Mouse (Mus musculus): Measurements from ENCODE around the gene Chmp2b. TPM values are rescaled to one million over a fixed set of nuclear protein-coding genes. Genes with fewer than 3 reads are reported as not detected.

Gene Chmp2b
- polyA plus RNA-seq, 1 experiment from 2014 or later = 213 TPM

GRCm38 (mm10) chr16:65559591-65559990 lies 2.9 kb downstream of the Chmp2b start:
- ATAC-seq (ENCODE audit: low read depth) = no peak
- H3K4me3 ChIP-seq = peak overlapping the region; percentile 98
- peak overlapping the region; percentile 54; the same call in 1 of the 2 replicates for H3K9ac ChIP-seq
- no peaks in the 10 kb centered on the region for H3K9me3 ChIP-seq
- H3K4me2 ChIP-seq = peak overlapping the region; percentile 86
- peaks cover 31% of the 10 kb centered on the region for H3K4me1 ChIP-seq (replicated peaks)
- 81% methylated on average over 2 of the region's 2 CpGs for WGBS
- peak overlapping the region; percentile 61; the same call in 1 of the 2 replicates for H3K27ac ChIP-seq (replicated peaks)
- H3K36me3 ChIP-seq = 0 out of 2 replicates have a peak, but pooled peaks cover 3% of the 10 kb centered on the region
- no peaks in the 10 kb centered on the region for H3K27me3 ChIP-seq

GRCm38 (mm10) chr16:65557369-65557768 lies 5.2 kb downstream of the Chmp2b start:
- H3K4me3 ChIP-seq = no peak overlapping the region
- H3K4me2 ChIP-seq = peak overlapping the region; percentile 7; the same call in 1 of the 2 replicates
- WGBS = 71% methylated on average over 5 of the region's 5 CpGs
- no peak overlapping the region for H3K9ac ChIP-seq
- H3K4me1 ChIP-seq (replicated peaks) = peaks cover 29% of the 10 kb centered on the region
- H3K27me3 ChIP-seq = no peaks in the 10 kb centered on the region
- 0 out of 2 replicates have a peak, but pooled peaks cover 3% of the 10 kb centered on the region for H3K36me3 ChIP-seq
- ATAC-seq (ENCODE audit: low read depth) = no peak
- no peaks in the 10 kb centered on the region for H3K9me3 ChIP-seq
- no peak overlapping the region for H3K27ac ChIP-seq (replicated peaks)

- H3K27ac ChIP-seq (replicated peaks) = no peak overlapping the region
- no peak overlapping the region for H3K4me3 ChIP-seq
- H3K9me3 ChIP-seq = no peaks in the 10 kb centered on the region
- peaks cover 17% of the 10 kb centered on the region; the same call in 1 of the 2 replicates for H3K4me1 ChIP-seq (replicated peaks)
- H3K36me3 ChIP-seq = 0 out of 2 replicates have a peak, but pooled peaks cover 3% of the 10 kb centered on the region
- 89% methylated on average over 5 of the region's 5 CpGs for WGBS
- no peak overlapping the region for H3K4me2 ChIP-seq
- H3K27me3 ChIP-seq = no peaks in the 10 kb centered on the region
- no peak for ATAC-seq (ENCODE audit: low read depth)
- no peak overlapping the region for H3K9ac ChIP-seq
Observed at GRCm38 (mm10) chr16:65554267-65554666, 8.3 kb downstream of the Chmp2b start.

GRCm38 (mm10) chr16:65550814-65551213 lies 11.7 kb downstream of the Chmp2b start:
- Histone ChIP-seq H3K4me3 (no peak overlapping the region), H3K27me3 (no peaks in the 10 kb centered on the region), H3K4me1 (replicated peaks) (peaks cover 16% of the 10 kb centered on the region; the same call in 1 of the 2 replicates), H3K36me3 (peaks cover 8% of the 10 kb centered on the region; the same call in 1 of the 2 replicates), H3K9ac (no peak overlapping the region), H3K27ac (replicated peaks) (no peak overlapping the region), H3K4me2 (no peak overlapping the region), H3K9me3 (no peaks in the 10 kb centered on the region)
- WGBS = 68% methylated on average over 13 of the region's 13 CpGs
- ATAC-seq (ENCODE audit: low read depth) = no peak

- Histone ChIP-seq H3K27ac (replicated peaks) (no peak overlapping the region), H3K4me1 (replicated peaks) (peaks cover 9% of the 10 kb centered on the region; the same call in 1 of the 2 replicates), H3K4me3 (no peak overlapping the region), H3K9ac (no peak overlapping the region), H3K4me2 (no peak overlapping the region), H3K36me3 (peaks cover 21% of the 10 kb centered on the region), H3K27me3 (no peaks in the 10 kb centered on the region), H3K9me3 (no peaks in the 10 kb centered on the region)
- ATAC-seq (ENCODE audit: low read depth) = no peak
- WGBS = 89% methylated on average over 7 of the region's 7 CpGs
Observed at GRCm38 (mm10) chr16:65548960-65549359, 13.6 kb downstream of the Chmp2b start.

- no peaks in the 10 kb centered on the region for H3K27me3 ChIP-seq
- no peak overlapping the region for H3K4me2 ChIP-seq
- no peak for ATAC-seq (ENCODE audit: low read depth)
- H3K4me3 ChIP-seq = no peak overlapping the region
- H3K4me1 ChIP-seq (replicated peaks) = no peaks in the 10 kb centered on the region
- H3K36me3 ChIP-seq = peaks cover 38% of the 10 kb centered on the region
- WGBS = 89% methylated on average over 11 of the region's 11 CpGs
- H3K9me3 ChIP-seq = no peaks in the 10 kb centered on the region
- H3K27ac ChIP-seq (replicated peaks) = no peak overlapping the region
- H3K9ac ChIP-seq = no peak overlapping the region
Observed at GRCm38 (mm10) chr16:65543676-65544293, 18.7 kb downstream of the Chmp2b start.

- Histone ChIP-seq H3K4me1 (replicated peaks) (no peaks in the 10 kb centered on the region), H3K36me3 (no peaks in the 10 kb centered on the region), H3K27me3 (no peaks in the 10 kb centered on the region), H3K4me2 (no peak overlapping the region), H3K4me3 (no peak overlapping the region), H3K9me3 (no peaks in the 10 kb centered on the region), H3K9ac (no peak overlapping the region), H3K27ac (replicated peaks) (no peak overlapping the region)
- WGBS = 31% methylated on average over 12 of the region's 12 CpGs
- no peak; the same call in 1 of the 2 replicates for ATAC-seq (ENCODE audit: low read depth)
Observed at GRCm38 (mm10) chr16:65533315-65533999, 29.1 kb downstream of the Chmp2b start.

GRCm38 (mm10) chr16:65531663-65532062 lies 30.9 kb downstream of the Chmp2b start:
- H3K4me2 ChIP-seq = no peak overlapping the region
- H3K9me3 ChIP-seq = no peaks in the 10 kb centered on the region
- WGBS = 77% methylated on average over 8 of the region's 8 CpGs
- no peak overlapping the region for H3K9ac ChIP-seq
- no peak for ATAC-seq (ENCODE audit: low read depth)
- no peaks in the 10 kb centered on the region for H3K36me3 ChIP-seq
- H3K27me3 ChIP-seq = no peaks in the 10 kb centered on the region
- no peak overlapping the region for H3K27ac ChIP-seq (replicated peaks)
- H3K4me1 ChIP-seq (replicated peaks) = no peaks in the 10 kb centered on the region
- no peak overlapping the region for H3K4me3 ChIP-seq

GRCm38 (mm10) chr16:65529589-65529988 lies 32.9 kb downstream of the Chmp2b start:
- ATAC-seq (ENCODE audit: low read depth) = no peak
- no peaks in the 10 kb centered on the region for H3K36me3 ChIP-seq
- H3K4me2 ChIP-seq = no peak overlapping the region
- H3K27ac ChIP-seq (replicated peaks) = no peak overlapping the region
- 5% methylated on average over 5 of the region's 5 CpGs for whole genome bisulfite sequencing
- no peaks in the 10 kb centered on the region for H3K9me3 ChIP-seq
- H3K4me3 ChIP-seq = no peak overlapping the region
- H3K9ac ChIP-seq = no peak overlapping the region
- H3K4me1 ChIP-seq (replicated peaks) = 0 out of 2 replicates have a peak, but pooled peaks cover 5% of the 10 kb centered on the region
- H3K27me3 ChIP-seq = no peaks in the 10 kb centered on the region

- H3K27ac ChIP-seq (replicated peaks) = no peak overlapping the region
- WGBS = 85% methylated on average over 5 of the region's 5 CpGs
- ATAC-seq (ENCODE audit: low read depth) = no peak
- H3K9ac ChIP-seq = no peak overlapping the region
- no peak overlapping the region for H3K4me3 ChIP-seq
- H3K27me3 ChIP-seq = no peaks in the 10 kb centered on the region
- 0 out of 2 replicates have a peak, but pooled peaks cover 5% of the 10 kb centered on the region for H3K4me1 ChIP-seq (replicated peaks)
- H3K36me3 ChIP-seq = no peaks in the 10 kb centered on the region
- no peak overlapping the region for H3K4me2 ChIP-seq
- H3K9me3 ChIP-seq = no peaks in the 10 kb centered on the region
Observed at GRCm38 (mm10) chr16:65526695-65527094, 35.8 kb downstream of the Chmp2b start.

GRCm38 (mm10) chr16:65526004-65526403 lies 36.5 kb downstream of the Chmp2b start:
- no peak for ATAC-seq (ENCODE audit: low read depth)
- Histone ChIP-seq H3K27me3 (no peaks in the 10 kb centered on the region), H3K27ac (replicated peaks) (no peak overlapping the region), H3K4me1 (replicated peaks) (0 out of 2 replicates have a peak, but pooled peaks cover 5% of the 10 kb centered on the region), H3K9me3 (no peaks in the 10 kb centered on the region), H3K4me2 (no peak overlapping the region), H3K9ac (no peak overlapping the region), H3K4me3 (no peak overlapping the region), H3K36me3 (no peaks in the 10 kb centered on the region)
- WGBS = 63% methylated on average over 2 of the region's 2 CpGs

GRCm38 (mm10) chr16:65520211-65520610 lies 42.3 kb downstream of the Chmp2b start, which contains the start of gene Pou1f1:
Gene Pou1f1 (plus strand): TSS chr16:65520511.
- 82% methylated on average over 6 of the region's 6 CpGs for WGBS
- H3K9ac ChIP-seq = no peak within 1 kb of the TSS
- no peaks in the 10 kb centered on the region for H3K4me1 ChIP-seq (replicated peaks)
- no peaks in the 10 kb centered on the region for H3K9me3 ChIP-seq
- no peak within 1 kb of the TSS for H3K27ac ChIP-seq (replicated peaks)
- no peak within 1 kb of the TSS for H3K4me3 ChIP-seq
- no peaks in the 10 kb centered on the region for H3K27me3 ChIP-seq
- H3K36me3 ChIP-seq = no peaks in the 10 kb centered on the region
- H3K4me2 ChIP-seq = no peak within 1 kb of the TSS
- no peak for ATAC-seq (ENCODE audit: low read depth)
